Mouse (Mus musculus) layer of hippocampus, adult 2 months (tissue): Measurements from ENCODE around the gene Ninj2. TPM values are rescaled to one million over a fixed set of nuclear protein-coding genes. Genes with fewer than 3 reads are reported as not detected.

Experiments
- DNase-seq, 2 experiments: peaks; one replicate each; pipeline ENCODE4 v3.0.0; 2022; ENCODE audit warnings: low spot score in 2 of 2
- H3K27ac ChIP-seq: fragments of 200-600 bp; 2 replicates; pipeline ENCODE4 v1.8.1; 2022
- H3K4me3 ChIP-seq: fragments of 200-600 bp; 2 replicates; pipeline ENCODE4 v1.8.1; 2022; ENCODE audit warnings: mild to moderate bottlenecking
- CTCF ChIP-seq: fragments of 200-600 bp; conservative IDR thresholded peaks from 2 replicates; pipeline ENCODE4 v1.8.1; 2022; ENCODE audit warnings: antibody characterized with exemption, mild to moderate bottlenecking, moderate library complexity
- total RNA-seq, 2 experiments: library from RNA; stranded (reverse); gene quantifications; 2 replicates each; pipeline ENCODE4 v1.2.3; 2021

Gene Ninj2
- total RNA-seq, 2 experiments from 2014 or later: 0.74 to 0.91 TPM

- no peak for DNase-seq
- H3K4me3 ChIP-seq: no peak overlapping the region
- H3K27ac ChIP-seq: no peak overlapping the region
- no peak for TF ChIP-seq CTCF
These were observed 10.0 kb downstream of the Ninj2 start for GRCm38 (mm10) chr6:120103104-120103503.

- no peak overlapping the region for H3K27ac ChIP-seq
- DNase-seq: no peak
- no peak for TF ChIP-seq CTCF
- no peak overlapping the region for H3K4me3 ChIP-seq
These were observed 11.9 kb downstream of the Ninj2 start for GRCm38 (mm10) chr6:120105055-120105454.

DNA sequence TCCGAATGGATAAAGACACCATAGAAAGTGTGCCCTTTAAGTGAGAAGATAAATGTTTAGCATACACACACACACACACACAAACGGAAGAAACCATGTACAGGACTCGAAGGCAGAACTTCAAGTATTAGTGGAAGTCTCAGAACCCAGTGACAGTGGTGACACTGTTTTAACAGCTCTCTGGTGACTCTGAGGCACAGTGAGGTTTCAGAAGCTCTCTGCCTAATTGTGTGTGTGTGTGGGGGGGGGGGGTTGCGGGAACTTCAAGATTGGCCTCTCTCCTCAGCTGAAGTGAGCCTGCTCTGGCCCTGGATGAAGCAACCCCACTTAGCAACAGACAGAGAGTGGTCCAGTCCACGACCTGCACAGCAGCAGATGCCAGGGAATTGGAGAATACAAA, 14.4 kb downstream of the Ninj2 start:
- Histone ChIP-seq H3K4me3 (no peak overlapping the region), H3K27ac (no peak overlapping the region)
- DNase-seq: no peak
- no peak for TF ChIP-seq CTCF

DNA sequence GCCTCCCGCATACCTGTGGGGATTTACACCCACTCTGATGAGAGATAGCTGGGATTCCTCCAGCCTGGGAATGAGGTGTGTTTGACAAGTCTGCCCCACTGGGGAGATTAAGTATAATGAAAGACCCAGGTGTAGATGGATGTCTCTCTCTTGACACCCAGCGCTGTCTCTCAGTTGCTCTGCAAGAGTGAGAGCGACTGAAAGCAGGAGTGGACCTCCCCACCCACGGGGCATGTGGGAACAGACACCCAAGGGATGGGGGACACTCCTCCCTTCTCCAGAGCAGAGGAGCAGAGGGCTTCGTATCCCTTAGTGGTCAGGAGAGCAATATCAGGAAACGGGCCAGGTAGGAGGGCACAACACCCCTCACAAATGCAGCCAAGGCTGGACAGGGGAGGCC, 14.9 kb downstream of the Ninj2 start:
- no peak for TF ChIP-seq CTCF
- no peak overlapping the region for H3K4me3 ChIP-seq
- no peak for DNase-seq
- H3K27ac ChIP-seq: no peak overlapping the region

GRCm38 (mm10) chr6:120109173-120109572, 16.0 kb downstream of the Ninj2 start:
- H3K4me3 ChIP-seq: no peak overlapping the region
- peak; percentile 48 to 71 for DNase-seq
- H3K27ac ChIP-seq: peak overlapping the region; percentile 59; the same call in 1 of the 2 replicates
- TF ChIP-seq CTCF: no peak

- H3K27ac ChIP-seq: peak overlapping the region; percentile 59; the same call in 1 of the 2 replicates
- no peak for TF ChIP-seq CTCF
- DNase-seq: no peak
- H3K4me3 ChIP-seq: no peak overlapping the region
These were observed 16.8 kb downstream of the Ninj2 start for GRCm38 (mm10) chr6:120109932-120110331.

DNA sequence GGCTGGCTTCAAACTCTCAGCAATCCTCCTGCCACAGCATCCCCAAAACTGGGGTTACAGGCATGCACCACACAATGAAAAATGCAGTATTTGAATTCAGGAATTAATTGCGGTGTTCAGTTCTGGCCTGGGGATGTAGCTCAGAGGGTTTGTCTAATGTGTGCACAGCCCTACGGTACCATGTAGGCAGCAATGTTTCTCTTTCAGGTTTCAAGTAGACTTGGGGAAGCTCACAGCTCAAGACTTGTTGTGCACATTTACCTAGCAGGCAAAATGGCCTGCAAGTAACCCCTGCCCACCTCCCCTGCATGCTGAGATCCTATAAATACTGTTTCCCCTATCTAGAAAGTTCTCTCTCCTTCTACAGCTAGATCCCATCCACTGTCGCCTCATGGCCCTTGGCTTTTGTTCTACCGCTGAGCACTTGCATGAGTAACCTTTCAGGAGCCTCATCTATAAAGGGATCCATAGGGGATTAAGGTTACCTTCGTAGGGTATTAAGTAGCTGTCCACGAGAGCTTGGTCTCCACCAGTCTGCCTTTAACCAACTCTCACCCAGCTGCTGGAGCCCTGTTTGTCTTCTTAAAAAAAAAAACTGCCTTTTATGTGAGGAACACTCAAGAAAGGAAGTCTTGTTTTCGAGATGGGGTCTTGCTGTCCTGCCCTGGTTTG, 17.7 kb downstream of the Ninj2 start:
- no peak for TF ChIP-seq CTCF

GRCm38 (mm10) chr6:120111410-120111783, 18.2 kb downstream of the Ninj2 start:
- no peak overlapping the region for H3K4me3 ChIP-seq
- H3K27ac ChIP-seq: peak overlapping the region; percentile 3; the same call in 1 of the 2 replicates
- DNase-seq: no peak
- TF ChIP-seq CTCF: no peak

More for the DNA sequence above, 17.7 kb downstream of the Ninj2 start:
- DNase-seq: no peak
- peak overlapping the region; percentile 3; the same call in 1 of the 2 replicates for H3K27ac ChIP-seq
- H3K4me3 ChIP-seq: no peak overlapping the region

DNA sequence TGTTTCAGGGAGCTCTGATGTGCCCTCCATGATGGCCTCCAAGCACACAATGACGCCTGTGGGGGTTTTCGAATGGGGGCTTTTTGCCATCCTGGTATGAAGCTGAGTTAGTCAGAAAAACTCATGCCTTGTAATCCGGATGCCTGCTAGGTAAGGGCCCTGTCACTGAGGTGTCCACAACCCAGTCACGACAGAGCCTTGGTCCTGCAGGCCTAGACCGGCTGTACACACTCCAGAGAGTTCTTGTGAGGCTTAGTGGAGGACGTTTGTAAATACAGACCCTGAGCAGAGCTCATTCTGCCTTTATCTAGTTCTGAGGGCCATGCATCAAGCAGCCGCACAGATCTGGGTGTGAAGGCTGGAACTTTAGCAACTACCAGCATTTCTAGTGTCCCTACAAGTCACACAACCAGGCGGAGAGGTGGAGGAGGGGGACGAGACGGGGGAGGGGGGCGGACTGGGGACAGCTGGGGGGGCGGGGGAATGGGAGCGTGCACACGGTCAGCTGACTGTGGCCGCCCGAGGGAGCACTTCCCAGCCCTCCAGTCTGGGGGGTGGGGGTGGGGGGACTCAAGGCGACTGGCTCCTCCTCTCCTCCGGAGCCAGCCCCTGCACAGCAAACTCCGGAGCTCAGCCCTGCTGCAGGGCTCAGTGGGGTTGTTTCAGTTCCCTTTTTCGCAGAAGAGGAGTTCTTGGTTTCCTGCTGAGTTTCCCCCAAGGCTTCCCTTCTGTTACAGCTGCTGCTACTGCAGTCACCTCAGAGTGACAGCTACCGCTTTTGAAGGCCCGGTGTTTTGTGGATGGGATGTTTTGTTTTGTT, 19.0 kb downstream of the Ninj2 start:
- peak; percentile 46 to 59 for DNase-seq
- TF ChIP-seq CTCF: peak; percentile 35
- peak overlapping the region; percentile 41 for H3K4me3 ChIP-seq
- H3K27ac ChIP-seq: peak overlapping the region; percentile 89

DNA sequence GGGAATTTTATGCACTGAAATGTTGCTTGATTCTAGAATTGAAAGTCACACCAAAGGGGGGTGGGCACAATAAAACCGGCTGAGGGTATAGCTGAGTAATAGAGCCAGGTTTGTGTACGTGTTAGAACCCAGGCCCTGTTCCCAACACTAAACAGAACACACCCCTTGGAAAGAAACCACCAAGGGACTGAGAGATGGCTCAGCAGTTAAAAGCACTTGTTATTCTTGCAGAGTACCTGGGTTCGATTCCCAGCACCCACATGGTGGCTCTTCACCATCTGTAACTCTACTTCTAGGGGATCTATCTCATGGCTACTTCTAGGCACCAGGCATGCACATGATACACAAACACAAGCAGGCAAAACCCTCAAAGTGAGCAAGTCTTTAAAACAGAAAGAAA, 20.7 kb downstream of the Ninj2 start:
- peak overlapping the region; percentile 43; the same call in 1 of the 2 replicates for H3K27ac ChIP-seq
- TF ChIP-seq CTCF: no peak
- H3K4me3 ChIP-seq: no peak overlapping the region
- DNase-seq: no peak

DNA sequence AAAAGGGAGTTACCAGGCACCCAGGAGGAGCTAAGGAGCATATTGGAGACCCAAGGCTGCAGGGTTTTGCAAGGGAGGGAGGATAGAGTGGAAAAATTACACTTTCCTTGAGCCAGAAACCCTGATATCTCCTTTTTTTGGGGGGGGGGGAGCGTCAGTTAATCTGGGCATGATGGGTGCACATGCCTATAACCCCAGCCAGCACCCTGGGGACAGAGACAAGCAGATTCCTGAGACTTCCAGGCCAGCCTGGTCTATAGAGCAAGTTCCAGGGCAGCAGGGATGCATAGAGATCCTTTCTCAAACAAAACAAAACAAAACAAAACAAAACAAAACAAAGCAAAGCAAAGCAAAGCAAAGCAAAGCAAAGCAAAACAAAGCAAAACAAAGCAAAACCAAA, 21.1 kb downstream of the Ninj2 start:
- no peak for DNase-seq
- no peak for TF ChIP-seq CTCF
- H3K4me3 ChIP-seq: no peak overlapping the region
- peak overlapping the region; percentile 74 for H3K27ac ChIP-seq

- H3K27ac ChIP-seq: peak overlapping the region; percentile 74
- peak; percentile 49 to 67 for DNase-seq
- H3K4me3 ChIP-seq: 0 out of 2 replicates have a peak overlapping the region, but pooled peaks have one; percentile 4
- no peak for TF ChIP-seq CTCF
These were observed 21.5 kb downstream of the Ninj2 start for GRCm38 (mm10) chr6:120114698-120115097.

DNA sequence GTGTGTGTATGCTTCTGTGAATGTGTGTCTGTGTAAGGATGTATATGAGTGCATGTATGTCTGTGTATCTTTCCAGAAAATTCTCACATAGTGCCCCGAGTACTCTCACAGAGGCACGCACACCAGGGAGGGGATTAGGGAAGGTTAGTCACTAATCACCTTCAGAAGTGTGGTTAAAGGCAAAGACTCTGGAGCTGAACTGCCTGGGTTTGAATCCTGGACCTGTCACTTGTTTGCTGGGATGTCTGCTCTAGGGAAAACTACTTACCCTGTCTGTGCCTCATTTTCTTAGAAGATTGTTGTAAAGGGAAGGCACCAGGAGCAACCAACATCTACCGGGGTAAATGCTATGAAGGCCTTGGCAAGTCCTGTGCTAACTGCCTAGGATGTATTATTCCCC, 22.3 kb downstream of the Ninj2 start:
- Histone ChIP-seq H3K27ac (no peak overlapping the region), H3K4me3 (no peak overlapping the region)
- no peak for TF ChIP-seq CTCF
- DNase-seq: no peak
